Mouse (Mus musculus) brain, embryonic 14.5 days (tissue): ENCODE results near the gene Tomm40l.

ENCODE experiments used
- CTCF ChIP-seq: fragments of 200-500 bp; IDR thresholded peaks from 2 replicates; pipeline ENCODE4 v1.5.1; 2012; ENCODE audit warnings: inconsistent platforms, mild to moderate bottlenecking, moderate library complexity, borderline replicate concordance; ENCODE audit not compliant: insufficient read depth, insufficient read length; ENCODE audit errors: extremely low read depth
- POLR2A ChIP-seq: fragments of 200-500 bp; IDR thresholded peaks from 2 replicates; pipeline ENCODE4 v1.6.1; 2012; ENCODE audit warnings: mild to moderate bottlenecking, inconsistent platforms, borderline replicate concordance; ENCODE audit not compliant: poor library complexity, insufficient read depth, insufficient read length, severe bottlenecking; ENCODE audit errors: extremely low read depth

GRCm38 (mm10) chr1:171271196-171271595 is 48.9 kb upstream of the Tomm40l start:
- TF ChIP-seq CTCF (no peak), POLR2A (no peak)
